Mouse (Mus musculus) frontal cortex, postnatal 36 days (tissue): ENCODE measurements around the gene Ostm1.

Experiments
- DNase-seq, 2 experiments: peaks; one replicate each; pipeline ENCODE4 v3.0.0; 2022; ENCODE audit warnings: low spot score in 2 of 2

The Ostm1 gene

GRCm38 (mm10) chr10:42583902-42584435 is 347 bp downstream of the Ostm1 start:
- DNase-seq = peak in 1 of 2 experiments; percentile 26

- DNase-seq = peak in 1 of 2 experiments; percentile 17
These were observed 888 bp downstream of the Ostm1 start for GRCm38 (mm10) chr10:42584436-42584983.

GRCm38 (mm10) chr10:42585156-42585555 is 1.5 kb downstream of the Ostm1 start:
- no peak for DNase-seq

GRCm38 (mm10) chr10:42585596-42586305 is 2.1 kb downstream of the Ostm1 start:
- DNase-seq = no peak

- DNase-seq = no peak
These were observed 4.5 kb downstream of the Ostm1 start for GRCm38 (mm10) chr10:42587961-42588750.

- no peak for DNase-seq
These were observed 5.9 kb downstream of the Ostm1 start for GRCm38 (mm10) chr10:42589505-42589904.

- DNase-seq = no peak
These were observed 6.9 kb downstream of the Ostm1 start for GRCm38 (mm10) chr10:42590261-42591184.

- peak in 1 of 2 experiments; percentile 22 for DNase-seq
These were observed 7.8 kb downstream of the Ostm1 start for GRCm38 (mm10) chr10:42591185-42591992.

GRCm38 (mm10) chr10:42591993-42592686 is 8.5 kb downstream of the Ostm1 start:
- DNase-seq = no peak

GRCm38 (mm10) chr10:42593201-42593600 is 9.6 kb downstream of the Ostm1 start:
- no peak for DNase-seq

- no peak for DNase-seq
These were observed 15.0 kb downstream of the Ostm1 start for GRCm38 (mm10) chr10:42598615-42599014.

GRCm38 (mm10) chr10:42601556-42601955 is 17.9 kb downstream of the Ostm1 start:
- DNase-seq = no peak

- DNase-seq = no peak
These were observed 21.3 kb downstream of the Ostm1 start for GRCm38 (mm10) chr10:42604874-42605273.

- no peak for DNase-seq
These were observed 23.1 kb downstream of the Ostm1 start for GRCm38 (mm10) chr10:42606757-42607156.

GRCm38 (mm10) chr10:42613075-42613474 is 29.5 kb downstream of the Ostm1 start:
- no peak for DNase-seq

GRCm38 (mm10) chr10:42613639-42614381 is 30.2 kb downstream of the Ostm1 start:
- no peak for DNase-seq

- DNase-seq = no peak
These were observed 31.1 kb downstream of the Ostm1 start for GRCm38 (mm10) chr10:42614766-42615165.

- DNase-seq = no peak
These were observed 34.7 kb downstream of the Ostm1 start for GRCm38 (mm10) chr10:42618291-42618690.

GRCm38 (mm10) chr10:42625907-42626306 is 42.3 kb downstream of the Ostm1 start:
- DNase-seq = no peak
